Mouse (Mus musculus) olfactory bulb, adult 2 months (tissue): Measurements from ENCODE around the gene Vwa5b1.

ENCODE experiments used
- CTCF ChIP-seq: fragments of 200-500 bp; IDR thresholded peaks from 2 replicates; pipeline ENCODE4 v1.5.1; 2012; ENCODE audit warnings: low read depth, mild to moderate bottlenecking, low read length, moderate library complexity; ENCODE audit not compliant: insufficient read depth
- POLR2A ChIP-seq: fragments of 200-500 bp; IDR thresholded peaks from 2 replicates; pipeline ENCODE4 v1.6.1; 2012; ENCODE audit warnings: mild to moderate bottlenecking, low read depth, low read length, moderate library complexity; ENCODE audit not compliant: insufficient read depth

DNA sequence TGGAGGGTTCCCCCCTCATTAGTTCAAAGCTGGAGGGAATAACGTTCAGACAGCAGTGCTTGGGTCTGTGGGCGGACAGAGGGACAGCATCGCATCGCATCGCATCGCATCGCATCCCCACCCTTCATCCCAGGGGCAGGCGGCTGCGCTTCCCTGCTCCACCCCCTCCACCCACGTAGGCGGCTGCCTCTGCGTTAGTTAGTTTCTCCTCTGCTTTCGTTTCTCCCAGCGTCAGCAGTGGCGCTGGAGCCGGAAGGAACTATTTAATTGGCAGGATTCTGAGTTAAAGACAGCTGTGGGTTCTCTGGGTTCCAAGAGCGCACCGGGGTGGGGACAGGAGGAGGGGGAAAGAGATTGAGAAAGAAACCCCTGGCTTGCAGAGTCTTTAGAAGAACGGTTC, 80.2 kb downstream of the Vwa5b1 start:
- TF ChIP-seq POLR2A (no peak), CTCF (no peak)
